Mouse (Mus musculus) neural tube, embryonic 14.5 days (tissue): Measurements from ENCODE around the gene Dlg4. TPM values are rescaled to one million over a fixed set of nuclear protein-coding genes. Genes with fewer than 3 reads are reported as not detected.
"Not testable (repeated sequence)": the region's sequence is repeated elsewhere in the genome, so short reads cannot be mapped to it uniquely, and the experiment has no call there.

Experiments
- ATAC-seq: fragments of 200-750 bp; cut with Nextera tagmentation; 2 replicates; pipeline ENCODE4 v1.8.0; 2017; ENCODE audit warnings: low read depth, mild to moderate bottlenecking, moderate TSS enrichment, moderate library complexity
- H3K27ac ChIP-seq: fragments of 300-500 bp; sonication (generic); 2 replicates; pipeline ENCODE4 v1.5.1; 2014; ENCODE audit warnings: low read depth, mild to moderate bottlenecking, control low read depth, low read length, moderate library complexity, mixed read lengths
- H3K27me3 ChIP-seq: fragments of 300-500 bp; sonication (generic); 2 replicates; pipeline ENCODE4 v1.6.1; 2014; ENCODE audit warnings: low read length; ENCODE audit not compliant: control insufficient read depth, insufficient read depth
- H3K36me3 ChIP-seq: fragments of 300-500 bp; sonication (generic); 2 replicates; pipeline ENCODE4 v1.6.1; 2014; ENCODE audit warnings: low read length, mixed read lengths; ENCODE audit not compliant: control insufficient read depth, insufficient read depth
- H3K4me1 ChIP-seq: fragments of 300-500 bp; sonication (generic); 2 replicates; pipeline ENCODE4 v1.6.1; 2014; ENCODE audit warnings: low read length; ENCODE audit not compliant: control insufficient read depth, insufficient read depth
- H3K4me2 ChIP-seq: fragments of 300-500 bp; sonication (generic); 2 replicates; pipeline ENCODE4 v1.6.1; 2014; ENCODE audit warnings: mild to moderate bottlenecking, low read depth, low read length, control low read depth
- H3K4me3 ChIP-seq: fragments of 300-500 bp; sonication (generic); 2 replicates; pipeline ENCODE4 v1.5.1; 2014; ENCODE audit warnings: low read depth, low read length, control low read depth, mixed read lengths
- H3K9ac ChIP-seq: fragments of 300-500 bp; sonication (generic); replicated peaks from 2 replicates; pipeline ENCODE4 v1.6.1; 2014; ENCODE audit warnings: low read depth, mild to moderate bottlenecking, control low read depth, low read length, mixed read lengths
- H3K9me3 ChIP-seq: fragments of 300-500 bp; sonication (generic); 2 replicates; pipeline ENCODE4 v1.6.1; 2016; ENCODE audit warnings: low read length; ENCODE audit not compliant: control insufficient read depth
- WGBS: fragments of 180-500 bp; shearing (Covaris S2); extraction: QIAGEN DNeasy Blood & Tissue Kit; methylation state at CpG from one replicate; pipeline ENCODE4 v1.1.7; 2014; 5-methylcytosine and 5-hydroxymethylcytosine counted together
- polyA plus RNA-seq: library from polyadenylated mRNA; unstranded; fragments of >200 nt; fragmentation: Nextera tagmentation; extraction: Ambion mirVana; gene quantifications from 2 replicates; pipeline ENCODE4 v1.2.1, GENCODE M21; 2014

The Dlg4 gene
- polyA plus RNA-seq, 1 experiment from 2014 or later, result 31.6 TPM

GRCm38 (mm10) chr11:70014880-70015558, 1.7 kb upstream of the Dlg4 start, which contains the start of gene Acadvl:
TSS of gene Acadvl (minus strand) at chr11:70015411.
- Histone ChIP-seq H3K9me3 (no peaks in the 10 kb centered on the region), H3K4me2 (peak within 1 kb of the TSS; percentile 61), H3K4me1 (peaks cover 21% of the 10 kb centered on the region), H3K27me3 (no peaks in the 10 kb centered on the region), H3K27ac (peak within 1 kb of the TSS; percentile 66; the same call in 1 of the 2 replicates), H3K9ac (peak within 1 kb of the TSS; percentile 63), H3K36me3 (peaks cover 27% of the 10 kb centered on the region), H3K4me3 (peak within 1 kb of the TSS; percentile 47)
- WGBS, result under 1% methylated on average over 35 of the region's 35 CpGs
- ATAC-seq, result peak; percentile 84

- H3K36me3 ChIP-seq, result peaks cover 20% of the 10 kb centered on the region
- H3K4me2 ChIP-seq, result peak overlapping the region; percentile 61
- H3K4me3 ChIP-seq, result no peak overlapping the region
- WGBS, result 64% methylated on average over 6 of the region's 6 CpGs
- H3K4me1 ChIP-seq, result peaks cover 27% of the 10 kb centered on the region
- no peak overlapping the region for H3K27ac ChIP-seq
- no peaks in the 10 kb centered on the region for H3K27me3 ChIP-seq
- no peak for ATAC-seq
- H3K9me3 ChIP-seq, result no peaks in the 10 kb centered on the region
- no peak overlapping the region for H3K9ac ChIP-seq
These were observed 1.1 kb upstream of the Dlg4 start for GRCm38 (mm10) chr11:70015677-70016076.

- Histone ChIP-seq H3K4me1 (peaks cover 27% of the 10 kb centered on the region), H3K36me3 (peaks cover 15% of the 10 kb centered on the region)
- not testable (repeated sequence) for ATAC-seq, H3K9me3 ChIP-seq, H3K27me3 ChIP-seq, H3K27ac ChIP-seq, H3K4me3 ChIP-seq, H3K4me2 ChIP-seq, H3K9ac ChIP-seq
- WGBS, result 80% methylated on average over 2 of the region's 2 CpGs
These were observed 565 bp upstream of the Dlg4 start for GRCm38 (mm10) chr11:70016177-70016576.

GRCm38 (mm10) chr11:70017199-70017767, 541 bp downstream of the Dlg4 start:
- peak overlapping the region; percentile 94 for H3K4me2 ChIP-seq
- peaks cover 4% of the 10 kb centered on the region; the same call in 1 of the 2 replicates for H3K36me3 ChIP-seq
- H3K27ac ChIP-seq, result peak overlapping the region; percentile 22; the same call in 1 of the 2 replicates
- H3K9ac ChIP-seq, result peak overlapping the region; percentile 83; the same call in 1 of the 2 replicates
- ATAC-seq, result no peak
- H3K4me3 ChIP-seq, result no peak overlapping the region
- H3K9me3 ChIP-seq, result no peaks in the 10 kb centered on the region
- H3K27me3 ChIP-seq, result no peaks in the 10 kb centered on the region
- 54% methylated on average over 7 of the region's 7 CpGs for WGBS
- H3K4me1 ChIP-seq, result peaks cover 30% of the 10 kb centered on the region

GRCm38 (mm10) chr11:70018131-70018990, 1.6 kb downstream of the Dlg4 start:
- H3K4me1 ChIP-seq, result peaks cover 35% of the 10 kb centered on the region
- peak overlapping the region; percentile 80 for H3K4me3 ChIP-seq
- 2% methylated on average over 23 of the region's 25 CpGs for WGBS
- H3K36me3 ChIP-seq, result peaks cover 1% of the 10 kb centered on the region; the same call in 1 of the 2 replicates
- H3K9ac ChIP-seq, result peak overlapping the region; percentile 83
- no peak for ATAC-seq
- H3K27ac ChIP-seq, result peak overlapping the region; percentile 95
- peak overlapping the region; percentile 94 for H3K4me2 ChIP-seq
- H3K9me3 ChIP-seq, result no peaks in the 10 kb centered on the region
- no peaks in the 10 kb centered on the region for H3K27me3 ChIP-seq

- Histone ChIP-seq H3K27me3 (no peaks in the 10 kb centered on the region), H3K4me1 (peaks cover 44% of the 10 kb centered on the region), H3K9ac (peak overlapping the region; percentile 83), H3K9me3 (no peaks in the 10 kb centered on the region), H3K4me3 (peak overlapping the region; percentile 80), H3K27ac (peak overlapping the region; percentile 95), H3K4me2 (peak overlapping the region; percentile 94), H3K36me3 (no peaks in the 10 kb centered on the region)
- 16% methylated on average over 2 of the region's 2 CpGs for WGBS
- ATAC-seq, result no peak
These were observed 2.8 kb downstream of the Dlg4 start for GRCm38 (mm10) chr11:70019495-70020021.

- H3K9me3 ChIP-seq, result no peaks in the 10 kb centered on the region
- ATAC-seq, result no peak
- H3K27ac ChIP-seq, result peak overlapping the region; percentile 95
- H3K4me2 ChIP-seq, result peak overlapping the region; percentile 94
- H3K27me3 ChIP-seq, result no peaks in the 10 kb centered on the region
- 18% methylated on average over 8 of the region's 8 CpGs for WGBS
- H3K9ac ChIP-seq, result peak overlapping the region; percentile 83
- H3K4me1 ChIP-seq, result peaks cover 43% of the 10 kb centered on the region
- no peaks in the 10 kb centered on the region for H3K36me3 ChIP-seq
- H3K4me3 ChIP-seq, result peak overlapping the region; percentile 80
These were observed 3.4 kb downstream of the Dlg4 start for GRCm38 (mm10) chr11:70020022-70020631.

- Histone ChIP-seq H3K4me1 (peaks cover 46% of the 10 kb centered on the region), H3K27ac (peak overlapping the region; percentile 95), H3K9me3 (no peaks in the 10 kb centered on the region), H3K36me3 (no peaks in the 10 kb centered on the region), H3K4me3 (peak overlapping the region; percentile 80), H3K4me2 (peak overlapping the region; percentile 94), H3K27me3 (no peaks in the 10 kb centered on the region), H3K9ac (peak overlapping the region; percentile 44)
- WGBS, result 0% methylated on average over 8 of the region's 8 CpGs
- ATAC-seq, result peak; percentile 78
These were observed 4.1 kb downstream of the Dlg4 start for GRCm38 (mm10) chr11:70020731-70021263.
